Mouse (Mus musculus): ENCODE measurements around the gene Opa1. TPM values are rescaled to one million over a fixed set of nuclear protein-coding genes. Genes with fewer than 3 reads are reported as not detected.

Gene Opa1
- polyA plus RNA-seq, 1 experiment, result 20.2 TPM

DNA sequence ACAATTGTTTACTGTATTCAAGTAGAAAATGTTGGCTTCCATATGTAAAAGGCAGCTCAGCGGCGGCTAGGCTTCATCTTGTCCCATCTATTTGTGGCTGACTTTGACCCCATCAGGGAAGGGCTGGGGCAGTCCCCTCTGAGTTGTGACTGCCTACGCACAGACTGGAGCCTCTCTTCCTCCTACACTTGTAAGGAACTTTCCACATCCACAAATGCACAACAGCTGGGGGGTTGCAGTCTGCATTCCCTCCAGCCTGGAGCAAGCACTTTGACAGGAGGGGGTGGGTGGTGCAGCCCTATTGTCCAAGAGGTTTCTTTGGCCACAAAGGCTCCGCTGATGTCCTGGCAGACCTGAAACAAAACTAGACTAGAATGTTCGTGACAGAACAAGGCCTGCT is 100.5 kb downstream of the Opa1 start:
- TF ChIP-seq MYOD1 (IDR thresholded peaks at IDR 0.05; ENCODE audit: control insufficient read depth in 1 of 3, insufficient read length in 2 of 3, low read depth in 2 of 3) (peak in 2 of 3 experiments; percentile 7 to 18), MAX (IDR thresholded peaks at IDR 0.05; ENCODE audit: low read depth) (no peak)
- H3K4me2 ChIP-seq (ENCODE audit: low read depth), result no peak overlapping the region
- H3K36me3 ChIP-seq (ENCODE audit: control insufficient read depth, insufficient read depth), result no peaks in the 10 kb centered on the region
- no peak overlapping the region for H3K4me3 ChIP-seq
- no peaks in the 10 kb centered on the region for H3K27me3 ChIP-seq (ENCODE audit: control insufficient read depth, insufficient read depth, insufficient read length)
- H3ac ChIP-seq (ENCODE audit: control insufficient read depth, insufficient read length), result no peak overlapping the region
- H3K79me2 ChIP-seq (ENCODE audit: control insufficient read depth, insufficient read depth), result no peaks in the 10 kb centered on the region

DNA sequence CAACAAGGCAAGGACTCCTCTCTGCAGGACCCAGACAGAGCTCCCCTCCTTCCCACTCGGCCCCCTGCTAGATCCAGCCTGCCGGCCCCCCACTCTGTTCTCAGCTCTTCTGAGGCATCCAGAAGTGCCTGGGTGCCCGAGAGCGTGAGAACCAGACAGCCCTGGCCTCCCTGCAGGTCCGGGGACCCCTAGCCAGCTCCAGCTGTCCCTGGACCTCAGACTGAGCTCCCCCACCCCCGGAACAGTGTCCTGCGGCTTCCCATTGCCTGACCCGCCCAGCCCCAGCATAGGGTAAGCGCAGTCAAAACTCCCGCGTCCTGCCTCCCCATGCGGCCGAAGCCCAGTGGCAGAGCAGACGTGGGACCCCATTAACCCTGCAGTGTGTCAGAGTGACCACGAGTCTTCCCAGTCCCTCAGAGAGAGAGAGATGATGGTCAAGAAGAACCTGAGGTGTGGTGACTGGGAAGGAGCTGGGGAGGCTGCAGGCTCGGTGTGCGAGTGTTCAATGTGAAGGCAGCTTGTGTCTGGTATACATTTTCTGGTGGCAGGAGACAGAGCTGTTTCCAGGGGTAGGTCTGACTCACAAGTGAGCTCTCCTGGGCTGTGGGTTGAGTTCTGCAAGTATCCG is 101.5 kb downstream of the Opa1 start:
- Histone ChIP-seq H3K4me3 (no peak overlapping the region), H3K36me3 (ENCODE audit: control insufficient read depth, insufficient read depth) (no peaks in the 10 kb centered on the region), H3K79me2 (ENCODE audit: control insufficient read depth, insufficient read depth) (no peaks in the 10 kb centered on the region), H3K27me3 (ENCODE audit: control insufficient read depth, insufficient read depth, insufficient read length) (no peaks in the 10 kb centered on the region), H3K4me2 (ENCODE audit: low read depth) (no peak overlapping the region), H3ac (ENCODE audit: control insufficient read depth, insufficient read length) (no peak overlapping the region)
- TF ChIP-seq TCF3 (IDR thresholded peaks at IDR 0.05; ENCODE audit: insufficient read length, low read depth), result no peak
- no peak for TF ChIP-seq POLR2A (IDR thresholded peaks at IDR 0.05; ENCODE audit: insufficient read length, low read depth)
- TF ChIP-seq REST (IDR thresholded peaks at IDR 0.05; ENCODE audit: insufficient read depth, insufficient read length), result no peak
- no peak for TF ChIP-seq MYOG (IDR thresholded peaks at IDR 0.05; ENCODE audit: control insufficient read depth in 1 of 3, insufficient read depth in 1 of 3, insufficient read length in 2 of 3, low read depth in 2 of 3)
- no peak for TF ChIP-seq MAX (IDR thresholded peaks at IDR 0.05; ENCODE audit: low read depth)
- no peak for TF ChIP-seq POLR2AphosphoS2 (IDR thresholded peaks at IDR 0.05; ENCODE audit: insufficient read length, low read depth)
- TF ChIP-seq CEBPB (IDR thresholded peaks at IDR 0.05; ENCODE audit: insufficient read depth, poor library complexity, severe bottlenecking), result no peak
- no peak for TF ChIP-seq E2F4 (IDR thresholded peaks at IDR 0.05; ENCODE audit: insufficient read depth)
- TF ChIP-seq USF1 (IDR thresholded peaks at IDR 0.05; ENCODE audit: low read depth), result no peak
- TF ChIP-seq TCF12 (IDR thresholded peaks at IDR 0.05; ENCODE audit: insufficient read depth, poor library complexity, severe bottlenecking), result no peak
- TF ChIP-seq SRF (IDR thresholded peaks at IDR 0.05; ENCODE audit: control insufficient read depth, insufficient read length, low read depth), result no peak
- TF ChIP-seq MYOD1 (IDR thresholded peaks at IDR 0.05; ENCODE audit: control insufficient read depth in 1 of 3, insufficient read length in 2 of 3, low read depth in 2 of 3), result no peak

DNA sequence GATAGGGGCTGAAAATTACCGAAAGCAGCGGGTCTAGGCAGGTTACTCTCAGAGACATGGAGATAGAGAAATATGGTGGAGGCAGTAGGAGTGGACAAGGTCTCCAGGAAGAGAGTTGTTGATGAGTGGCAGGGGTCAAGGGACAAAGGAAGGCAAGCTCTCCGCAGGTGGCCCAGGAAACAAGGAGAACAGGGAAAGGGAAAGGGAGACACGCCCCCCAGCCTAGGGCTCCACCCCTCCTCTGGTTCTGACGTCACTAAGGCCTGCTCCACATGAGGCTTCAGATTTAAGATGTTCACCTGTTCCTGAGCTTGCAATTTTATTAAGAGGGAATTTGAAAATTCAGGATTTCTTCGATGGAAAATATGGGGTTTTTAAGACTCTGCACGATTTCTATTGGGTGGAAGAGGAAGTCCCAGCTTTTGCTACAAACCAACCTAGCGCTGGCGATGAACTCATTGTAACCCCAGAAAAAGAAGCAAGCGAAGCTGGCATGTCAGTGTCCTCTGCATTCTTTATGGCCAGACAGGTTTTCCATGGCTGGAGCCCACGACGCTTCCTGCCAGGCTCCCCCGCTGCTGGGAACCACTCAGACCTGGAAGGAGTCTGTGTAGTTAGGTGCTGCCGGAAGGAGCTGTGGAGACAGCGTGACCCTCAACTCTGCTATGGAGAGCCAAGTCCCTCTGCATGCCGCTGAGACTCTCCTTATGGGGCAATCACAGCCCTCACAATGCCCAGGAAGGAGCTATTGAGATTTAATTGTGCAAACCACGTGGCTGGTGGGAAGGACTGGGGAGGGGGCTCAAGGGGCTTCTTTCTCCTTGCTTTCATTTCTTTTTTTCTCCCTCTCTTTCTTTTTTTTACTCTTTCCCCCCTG is 103.7 kb downstream of the Opa1 start:
- Histone ChIP-seq H3K4me3 (no peak overlapping the region), H3ac (ENCODE audit: control insufficient read depth, insufficient read length) (no peak overlapping the region), H3K79me2 (ENCODE audit: control insufficient read depth, insufficient read depth) (no peaks in the 10 kb centered on the region), H3K4me2 (ENCODE audit: low read depth) (no peak overlapping the region), H3K36me3 (ENCODE audit: control insufficient read depth, insufficient read depth) (no peaks in the 10 kb centered on the region), H3K27me3 (ENCODE audit: control insufficient read depth, insufficient read depth, insufficient read length) (no peaks in the 10 kb centered on the region)
- TF ChIP-seq USF1 (IDR thresholded peaks at IDR 0.05; ENCODE audit: low read depth), result no peak
- TF ChIP-seq POLR2A (IDR thresholded peaks at IDR 0.05; ENCODE audit: insufficient read length, low read depth), result no peak
- TF ChIP-seq TCF12 (IDR thresholded peaks at IDR 0.05; ENCODE audit: insufficient read depth, poor library complexity, severe bottlenecking), result no peak
- TF ChIP-seq TCF3 (IDR thresholded peaks at IDR 0.05; ENCODE audit: insufficient read length, low read depth), result no peak
- TF ChIP-seq MYOG (IDR thresholded peaks at IDR 0.05; ENCODE audit: control insufficient read depth in 1 of 3, insufficient read depth in 1 of 3, insufficient read length in 2 of 3, low read depth in 2 of 3), result no peak
- no peak for TF ChIP-seq REST (IDR thresholded peaks at IDR 0.05; ENCODE audit: insufficient read depth, insufficient read length)
- TF ChIP-seq MYOD1 (IDR thresholded peaks at IDR 0.05; ENCODE audit: control insufficient read depth in 1 of 3, insufficient read length in 2 of 3, low read depth in 2 of 3), result no peak
- no peak for TF ChIP-seq SRF (IDR thresholded peaks at IDR 0.05; ENCODE audit: control insufficient read depth, insufficient read length, low read depth)
- TF ChIP-seq MAX (IDR thresholded peaks at IDR 0.05; ENCODE audit: low read depth), result no peak
- TF ChIP-seq E2F4 (IDR thresholded peaks at IDR 0.05; ENCODE audit: insufficient read depth), result no peak
- TF ChIP-seq POLR2AphosphoS2 (IDR thresholded peaks at IDR 0.05; ENCODE audit: insufficient read length, low read depth), result no peak
- TF ChIP-seq CEBPB (IDR thresholded peaks at IDR 0.05; ENCODE audit: insufficient read depth, poor library complexity, severe bottlenecking), result no peak

DNA sequence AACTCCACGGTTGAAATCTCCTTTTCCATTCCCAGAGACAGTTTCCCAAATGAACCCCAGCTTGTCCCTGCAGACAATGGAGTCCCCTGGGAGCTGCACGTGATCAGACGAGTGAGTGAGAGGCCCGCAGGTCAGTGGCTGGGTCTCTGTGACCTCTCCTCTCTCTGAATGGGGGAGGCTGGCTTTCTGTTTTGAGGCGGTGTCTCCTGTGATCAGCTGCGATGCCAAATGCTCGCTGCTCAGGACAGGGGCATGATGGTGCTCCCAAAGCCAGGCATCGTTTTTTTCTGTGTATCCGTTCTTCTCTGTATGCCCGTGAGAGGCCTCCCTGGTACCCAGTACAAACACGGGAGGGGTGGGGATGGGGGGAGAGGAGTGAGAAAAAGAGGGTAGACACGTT is 104.4 kb downstream of the Opa1 start:
- Histone ChIP-seq H3K4me3 (no peak overlapping the region), H3K4me2 (ENCODE audit: low read depth) (no peak overlapping the region), H3K27me3 (ENCODE audit: control insufficient read depth, insufficient read depth, insufficient read length) (no peaks in the 10 kb centered on the region), H3K36me3 (ENCODE audit: control insufficient read depth, insufficient read depth) (no peaks in the 10 kb centered on the region), H3ac (ENCODE audit: control insufficient read depth, insufficient read length) (no peak overlapping the region), H3K79me2 (ENCODE audit: control insufficient read depth, insufficient read depth) (no peaks in the 10 kb centered on the region)
- TF ChIP-seq SRF (IDR thresholded peaks at IDR 0.05; ENCODE audit: control insufficient read depth, insufficient read length, low read depth) (no peak), POLR2A (IDR thresholded peaks at IDR 0.05; ENCODE audit: insufficient read length, low read depth) (no peak)

DNA sequence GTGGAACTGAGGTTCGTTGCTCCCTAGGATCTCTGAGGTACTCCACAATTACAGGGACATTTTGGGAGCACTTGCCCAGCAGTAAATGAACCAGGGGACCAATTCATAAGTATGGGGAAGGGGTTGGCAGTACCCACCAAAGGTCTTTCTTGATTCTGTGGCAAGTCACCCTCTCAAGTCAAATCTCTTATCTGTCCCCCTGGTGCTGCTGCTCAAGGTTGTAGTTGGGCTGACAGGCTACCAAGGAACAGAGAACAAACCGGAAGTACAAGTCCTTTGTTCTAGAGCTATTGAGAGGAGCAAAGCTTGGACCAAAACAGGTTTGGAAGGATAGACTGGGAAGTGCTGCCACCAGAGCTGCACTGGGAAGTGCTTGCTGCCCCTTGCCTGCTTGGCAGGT is 105.0 kb downstream of the Opa1 start:
- Histone ChIP-seq H3K4me2 (ENCODE audit: low read depth) (no peak overlapping the region), H3K4me3 (no peak overlapping the region), H3K79me2 (ENCODE audit: control insufficient read depth, insufficient read depth) (no peaks in the 10 kb centered on the region), H3ac (ENCODE audit: control insufficient read depth, insufficient read length) (no peak overlapping the region), H3K36me3 (ENCODE audit: control insufficient read depth, insufficient read depth) (no peaks in the 10 kb centered on the region), H3K27me3 (ENCODE audit: control insufficient read depth, insufficient read depth, insufficient read length) (no peaks in the 10 kb centered on the region)
- TF ChIP-seq TCF3 (IDR thresholded peaks at IDR 0.05; ENCODE audit: insufficient read length, low read depth) (no peak), POLR2AphosphoS2 (IDR thresholded peaks at IDR 0.05; ENCODE audit: insufficient read length, low read depth) (no peak), POLR2A (IDR thresholded peaks at IDR 0.05; ENCODE audit: insufficient read length, low read depth) (no peak), TCF12 (IDR thresholded peaks at IDR 0.05; ENCODE audit: insufficient read depth, poor library complexity, severe bottlenecking) (no peak), MYOG (IDR thresholded peaks at IDR 0.05; ENCODE audit: control insufficient read depth in 1 of 3, insufficient read depth in 1 of 3, insufficient read length in 2 of 3, low read depth in 2 of 3) (no peak), E2F4 (IDR thresholded peaks at IDR 0.05; ENCODE audit: insufficient read depth) (no peak), CEBPB (IDR thresholded peaks at IDR 0.05; ENCODE audit: insufficient read depth, poor library complexity, severe bottlenecking) (no peak), REST (IDR thresholded peaks at IDR 0.05; ENCODE audit: insufficient read depth, insufficient read length) (no peak), USF1 (IDR thresholded peaks at IDR 0.05; ENCODE audit: low read depth) (no peak), MYOD1 (IDR thresholded peaks at IDR 0.05; ENCODE audit: control insufficient read depth in 1 of 3, insufficient read length in 2 of 3, low read depth in 2 of 3) (no peak), MAX (IDR thresholded peaks at IDR 0.05; ENCODE audit: low read depth) (no peak), SRF (IDR thresholded peaks at IDR 0.05; ENCODE audit: control insufficient read depth, insufficient read length, low read depth) (no peak)

Data from myocyte (in vitro differentiated cells).